Mouse (Mus musculus): Measurements from ENCODE around the gene Mapk8ip1.

DNA sequence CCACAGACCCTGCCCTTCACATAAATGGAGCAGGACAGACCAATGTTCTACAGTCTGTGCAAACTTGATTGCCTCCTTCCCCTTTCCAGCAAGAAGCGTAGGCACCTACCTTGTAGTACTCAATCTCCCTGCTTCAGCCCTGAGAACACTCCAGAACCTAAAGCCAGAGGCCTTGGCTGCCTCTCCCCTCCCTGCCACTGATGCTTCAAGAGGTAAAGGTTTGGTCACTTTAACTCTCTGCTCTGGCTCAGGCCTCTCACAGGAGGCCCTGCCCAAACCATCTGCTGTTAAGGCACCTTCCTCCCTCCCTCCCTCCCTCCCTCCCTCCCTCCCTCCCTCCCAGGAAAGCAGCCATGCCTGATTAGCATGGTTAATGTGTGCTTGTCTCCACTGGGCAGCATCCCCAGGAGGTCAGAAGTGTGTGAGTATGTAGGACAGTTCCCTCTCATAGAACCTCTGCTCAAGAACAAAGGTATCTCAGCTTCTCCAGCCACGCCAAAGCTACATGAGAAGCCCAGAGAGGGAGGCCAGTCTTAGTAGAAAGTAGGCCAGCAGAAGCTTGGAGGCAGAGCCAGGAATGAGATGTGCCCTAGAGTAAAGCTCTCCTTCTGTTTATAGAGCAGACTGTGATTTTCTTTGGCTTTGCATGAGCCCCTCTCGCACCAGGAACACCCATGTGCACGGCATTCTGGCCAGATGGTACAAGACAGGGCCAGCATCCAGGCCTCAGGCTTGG, 1.7 kb upstream of the Mapk8ip1 start:
- TF ChIP-seq CTCF (IDR thresholded peaks at IDR 0.05; ENCODE audit: control insufficient read depth, insufficient read depth, low read length), result no peak
- TF ChIP-seq POLR2A (IDR thresholded peaks at IDR 0.05; ENCODE audit: borderline replicate concordance, control insufficient read depth, low read depth, low read length), result no peak

All from bone marrow, adult 2 months (tissue).